Mouse (Mus musculus): ENCODE results near the gene Psd.

GRCm38 (mm10) chr19:46338942-46339286, 12.0 kb upstream of the Psd start:
- TF ChIP-seq CTCF (IDR thresholded peaks at IDR 0.05; ENCODE audit: low read depth, low read length) (no peak), EP300 (IDR thresholded peaks at IDR 0.05; ENCODE audit: insufficient read depth, low read depth, low read length) (no peak), POLR2A (IDR thresholded peaks at IDR 0.05; ENCODE audit: insufficient read depth, low read length) (no peak)
